Mouse (Mus musculus) gastrocnemius, adult 2 months (tissue): ENCODE results near the gene Zcchc7. TPM values are rescaled to one million over a fixed set of nuclear protein-coding genes. Genes with fewer than 3 reads are reported as not detected.
"Not testable (repeated sequence)": the region's sequence is repeated elsewhere in the genome, so short reads cannot be mapped to it uniquely, and the experiment has no call there.

Source experiments
- DNase-seq: peaks from one replicate; pipeline ENCODE4 v3.0.0; 2022
- H3K27ac ChIP-seq: fragments of 200-600 bp; 2 replicates; pipeline ENCODE4 v1.8.1; 2022; ENCODE audit warnings: mild to moderate bottlenecking
- H3K4me3 ChIP-seq: fragments of 200-600 bp; 2 replicates; pipeline ENCODE4 v1.8.1; 2022; ENCODE audit warnings: mild to moderate bottlenecking, moderate library complexity
- CTCF ChIP-seq: fragments of 200-600 bp; IDR thresholded peaks from 2 replicates; pipeline ENCODE4 v1.8.1; 2022; ENCODE audit warnings: antibody characterized with exemption, mild to moderate bottlenecking, moderate library complexity
- intact Hi-C: fragments of 180-260 bp; cut with DNase I; formaldehyde crosslinking; loops from one replicate; pipeline ENCODE4 v1.15.1; 2025
- total RNA-seq, 2 experiments: library from RNA; stranded (reverse); gene quantifications; 2 replicates each; pipeline ENCODE4 v1.2.3; 2021

Zcchc7 gene
- total RNA-seq, 2 experiments from 2014 or later: 20.4 to 20.8 TPM

- TF ChIP-seq CTCF: no peak
- Histone ChIP-seq H3K27ac (no peak overlapping the region), H3K4me3 (no peak overlapping the region; the same call in 1 of the 2 replicates)
- DNase-seq: no peak
- intact Hi-C loops: no loop called here
These were observed 42.1 kb upstream of the Zcchc7 start for GRCm38 (mm10) chr4:44713554-44714051.

- intact Hi-C loops: no loop called here
- no peak for DNase-seq
- Histone ChIP-seq H3K27ac (no peak overlapping the region), H3K4me3 (no peak overlapping the region)
- no peak for TF ChIP-seq CTCF
These were observed 41.5 kb upstream of the Zcchc7 start for GRCm38 (mm10) chr4:44714111-44714621.

DNA sequence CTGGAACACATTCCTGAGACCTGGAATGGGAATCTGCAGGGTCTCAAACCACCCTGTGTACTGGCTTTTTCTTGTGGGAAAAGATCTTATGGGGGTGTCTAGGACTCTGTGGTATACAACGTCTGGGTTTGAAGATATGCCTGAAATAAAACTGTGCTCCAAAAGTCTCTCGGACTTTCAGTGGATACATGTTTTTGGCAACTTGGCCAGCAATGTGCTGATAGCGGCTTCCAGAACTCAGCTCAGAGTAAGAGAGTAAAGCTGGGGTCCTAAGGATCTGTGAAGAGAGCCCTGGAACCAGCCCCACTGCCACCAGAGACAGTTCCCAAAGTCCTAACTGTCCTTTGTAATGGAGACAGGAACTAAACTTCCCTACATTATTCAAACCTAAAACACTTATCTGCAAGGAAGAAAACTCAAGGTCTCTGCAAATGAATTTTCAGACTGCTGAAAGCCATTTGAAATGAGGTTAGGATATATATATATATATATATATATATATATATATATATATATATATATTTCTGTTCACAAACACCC lies 40.0 kb upstream of the Zcchc7 start:
- TF ChIP-seq CTCF: no peak
- intact Hi-C loops: no loop called here
- DNase-seq: no peak
- Histone ChIP-seq H3K27ac (no peak overlapping the region), H3K4me3 (no peak overlapping the region)

DNA sequence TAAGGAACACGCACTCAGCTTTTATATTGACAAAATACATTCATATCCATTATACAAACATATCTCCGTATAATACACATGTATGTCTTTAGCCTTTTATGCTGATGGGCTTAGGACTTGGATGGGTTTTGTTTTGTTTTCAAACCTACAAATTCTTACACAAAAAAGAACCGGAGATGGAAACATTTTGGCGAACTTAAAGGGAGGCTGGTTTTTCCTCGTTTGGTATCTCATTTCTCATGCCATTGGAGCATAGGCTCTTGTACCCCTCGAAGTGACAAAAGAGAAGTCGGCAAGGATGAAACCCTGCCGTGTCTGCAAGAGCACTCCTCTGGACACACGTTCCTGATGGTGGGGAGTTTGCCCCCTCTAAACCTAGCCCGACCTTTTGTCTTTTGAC lies 39.3 kb upstream of the Zcchc7 start:
- no peak for TF ChIP-seq CTCF
- DNase-seq: no peak
- intact Hi-C loops: no loop called here
- no peak overlapping the region for H3K27ac ChIP-seq
- no peak overlapping the region for H3K4me3 ChIP-seq

- H3K4me3 ChIP-seq: no peak overlapping the region
- no peak for DNase-seq
- intact Hi-C loops: no loop called here
- H3K27ac ChIP-seq: no peak overlapping the region
- TF ChIP-seq CTCF: no peak
These were observed 38.0 kb upstream of the Zcchc7 start for GRCm38 (mm10) chr4:44717676-44718075.

- intact Hi-C loops: no loop called here
- H3K4me3 ChIP-seq: no peak overlapping the region
- no peak for TF ChIP-seq CTCF
- DNase-seq: no peak
- H3K27ac ChIP-seq: no peak overlapping the region
These were observed 35.6 kb upstream of the Zcchc7 start for GRCm38 (mm10) chr4:44720046-44720445.

DNA sequence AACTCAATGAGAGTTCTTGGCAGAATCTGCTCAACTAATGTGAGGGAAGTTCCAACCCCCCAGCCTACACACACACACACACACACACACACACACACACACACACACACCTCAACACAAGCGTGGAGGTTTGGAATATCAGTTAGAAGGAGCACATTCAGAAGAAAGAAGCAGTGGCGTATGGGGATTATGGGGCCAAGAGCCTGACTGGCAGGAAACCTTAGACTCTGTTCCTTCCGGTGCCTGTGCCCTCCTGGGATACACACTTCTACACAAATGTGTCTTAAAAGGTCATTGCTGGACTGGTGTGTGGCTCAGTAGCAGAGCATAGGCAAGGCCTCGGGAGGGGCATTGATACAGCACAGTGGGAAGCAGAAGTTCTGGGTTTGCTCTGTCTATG lies 34.4 kb upstream of the Zcchc7 start:
- no peak for DNase-seq
- intact Hi-C loops: no loop called here

GRCm38 (mm10) chr4:44740471-44740870 lies 15.2 kb upstream of the Zcchc7 start:
- no peak for TF ChIP-seq CTCF
- DNase-seq: no peak
- no peak overlapping the region for H3K27ac ChIP-seq
- intact Hi-C loops: no loop called here
- H3K4me3 ChIP-seq: no peak overlapping the region

More for the DNA sequence above, 34.4 kb upstream of the Zcchc7 start:
- no peak for TF ChIP-seq CTCF
- H3K27ac ChIP-seq: no peak overlapping the region
- no peak overlapping the region for H3K4me3 ChIP-seq

GRCm38 (mm10) chr4:44756134-44756951 lies 666 bp downstream of the Zcchc7 start:
- H3K4me3 ChIP-seq: peak overlapping the region; percentile 88
- intact Hi-C loops: loop anchor here (10.0 kb wide), 1 partner anchor 148 kb away; no protein-coding TSS in a partner anchor
- no peak for TF ChIP-seq CTCF
- peak overlapping the region; percentile 96 for H3K27ac ChIP-seq
- DNase-seq: peak; percentile 95

DNA sequence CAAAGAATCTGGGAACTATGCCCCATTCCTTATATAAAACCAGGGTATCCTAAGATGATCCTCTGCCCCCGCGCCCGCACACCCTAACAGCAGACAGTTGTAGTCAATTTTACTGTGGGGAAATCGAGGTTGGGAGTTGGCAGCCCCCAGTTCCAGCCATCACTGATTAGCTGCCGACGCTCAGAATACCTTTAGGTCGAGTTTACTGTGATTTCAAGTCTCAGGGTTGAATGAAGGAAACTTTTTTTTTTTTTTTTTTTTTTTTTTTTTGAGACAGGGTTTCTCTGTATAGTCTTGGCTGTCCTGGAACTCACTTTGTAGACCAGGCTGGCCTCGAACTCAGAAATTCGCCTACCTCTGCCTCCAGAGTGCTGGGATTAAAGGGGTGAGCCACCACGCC lies 1.5 kb downstream of the Zcchc7 start:
- intact Hi-C loops: loop anchor here (10.0 kb wide), 1 partner anchor 148 kb away; no protein-coding TSS in a partner anchor
- peak overlapping the region; percentile 96 for H3K27ac ChIP-seq
- DNase-seq: not testable (repeated sequence)
- peak overlapping the region; percentile 88 for H3K4me3 ChIP-seq

DNA sequence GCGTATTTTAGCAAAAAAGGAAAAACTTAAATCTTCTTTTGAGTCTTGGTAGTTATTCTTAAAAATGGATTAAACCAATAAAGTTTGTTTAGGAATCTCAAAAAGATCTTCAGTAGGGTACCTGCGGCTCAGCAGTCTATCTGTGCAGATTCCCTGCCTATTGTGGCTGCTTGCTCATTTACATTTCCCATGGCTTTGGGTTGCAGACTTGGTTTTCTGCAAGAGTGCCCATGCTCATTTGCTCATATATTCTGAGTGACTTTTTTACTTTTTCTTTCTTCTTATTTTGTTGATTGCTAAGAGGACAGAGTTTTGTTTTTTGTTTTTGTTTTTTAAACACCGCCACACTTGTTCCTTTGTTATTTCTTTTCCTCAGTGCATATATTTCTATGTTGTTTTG lies 19.2 kb downstream of the Zcchc7 start:
- H3K27ac ChIP-seq: no peak overlapping the region
- H3K4me3 ChIP-seq: no peak overlapping the region
- no peak for DNase-seq
- intact Hi-C loops: no loop called here
- TF ChIP-seq CTCF: no peak

GRCm38 (mm10) chr4:44776651-44777050 lies 21.0 kb downstream of the Zcchc7 start:
- Histone ChIP-seq H3K27ac (peak overlapping the region; percentile 63), H3K4me3 (peak overlapping the region; percentile 44)
- peak; percentile 47 for DNase-seq
- TF ChIP-seq CTCF: no peak
- intact Hi-C loops: no loop called here

GRCm38 (mm10) chr4:44777101-44777500 lies 21.4 kb downstream of the Zcchc7 start:
- H3K4me3 ChIP-seq: peak overlapping the region; percentile 44
- no peak for TF ChIP-seq CTCF
- DNase-seq: no peak
- peak overlapping the region; percentile 63 for H3K27ac ChIP-seq
- intact Hi-C loops: no loop called here
